Mouse (Mus musculus): ENCODE data around the gene Lypd6b.

- no peak for TF ChIP-seq GATA1 (IDR thresholded peaks at IDR 0.05; ENCODE audit: low read length)
- no peak for TF ChIP-seq TAL1 (IDR thresholded peaks at IDR 0.05; ENCODE audit: low read length)
Observed at GRCm38 (mm10) chr2:49749730-49750576, 37.5 kb upstream of the Lypd6b start.
